ENCODE assay signal across 8 mouse cellular contexts in the genomic region with DNA sequence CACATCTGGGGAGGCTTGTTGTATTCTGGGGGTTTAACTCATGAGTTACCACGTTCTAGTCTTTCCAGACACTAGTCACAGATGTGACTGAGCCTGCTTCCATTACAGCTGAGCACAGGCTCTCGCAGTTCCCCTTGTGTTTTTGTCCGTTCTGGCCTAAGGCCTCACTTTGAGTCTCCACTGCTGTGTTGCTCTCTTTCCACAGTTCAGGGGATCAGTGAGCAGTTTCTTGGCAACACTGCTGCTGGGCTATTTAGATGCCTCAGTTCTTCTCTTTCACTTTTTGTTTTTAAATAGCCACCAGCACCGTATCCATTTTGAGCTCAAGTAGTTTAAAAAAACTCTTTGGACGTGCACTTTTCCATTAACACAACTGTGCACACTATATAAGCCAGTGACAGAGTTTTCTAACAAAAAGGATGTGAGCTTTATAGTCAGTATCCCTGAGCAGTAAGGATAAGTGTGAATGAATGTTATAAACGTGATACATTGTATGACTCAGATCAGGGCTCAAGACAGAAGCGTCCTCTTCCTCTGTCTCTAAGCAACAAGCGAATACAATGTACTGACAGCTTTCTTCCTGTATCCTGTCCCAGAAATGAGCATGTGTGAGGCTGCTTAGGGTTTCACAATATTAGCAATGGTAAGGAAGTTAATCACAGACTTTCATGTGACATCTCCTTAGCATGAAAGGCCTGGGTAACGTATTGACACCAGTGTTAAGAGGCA. TPM values are rescaled to one million over a fixed set of nuclear protein-coding genes. Genes with fewer than 3 reads are reported as not detected.
A peak's percentile ranks its signal among the peaks of the same experiment; 100 is the strongest.
DNase-seq lines count a peak whose midpoint lies in the region; ATAC-seq lines count a peak whose summit lies in the region.

No protein-coding gene starts in this region.

- ATAC-seq in heart, embryonic 11.5 days (replicated peaks; ENCODE audit: insufficient number of reproducible peaks, low FRiP score, low TSS enrichment) = no peak
- no peak for ATAC-seq in hindbrain, embryonic 14.5 days (ENCODE audit: low FRiP score)

- 59% methylated on average over 9 of the region's 9 CpGs for WGBS in heart, embryonic 11.5 days (ENCODE audit: insufficient replicate concordance)
- WGBS in hindbrain, embryonic 14.5 days = 54% methylated on average over 9 of the region's 9 CpGs

- H3K9ac ChIP-seq in heart, embryonic 11.5 days (ENCODE audit: low read depth, low read length) = no peak overlapping the region
- H3K9ac ChIP-seq in hindbrain, embryonic 14.5 days = no peak overlapping the region

- H3K27ac ChIP-seq in heart, embryonic 11.5 days (ENCODE audit: low read depth, low read length) = peak overlapping the region; percentile 29; the same call in 1 of the 2 replicates
- no peak overlapping the region for H3K27ac ChIP-seq in hindbrain, embryonic 14.5 days

- H3K9me3 ChIP-seq in heart, embryonic 11.5 days (replicated peaks; ENCODE audit: control insufficient read depth, low read length) = no peaks in the 10 kb centered on the region
- no peaks in the 10 kb centered on the region for H3K9me3 ChIP-seq in hindbrain, embryonic 14.5 days (ENCODE audit: control insufficient read depth, low read length)

- H3K4me2 ChIP-seq in heart, embryonic 11.5 days = no peak overlapping the region
- H3K4me2 ChIP-seq in hindbrain, embryonic 14.5 days (replicated peaks) = no peak overlapping the region

- no peaks in the 10 kb centered on the region for H3K36me3 ChIP-seq in heart, embryonic 11.5 days (ENCODE audit: control insufficient read depth, insufficient read depth, low read length)
- no peaks in the 10 kb centered on the region for H3K36me3 ChIP-seq in hindbrain, embryonic 14.5 days (replicated peaks; ENCODE audit: control insufficient read depth, insufficient read depth)

- no peaks in the 10 kb centered on the region for H3K4me1 ChIP-seq in heart, embryonic 11.5 days (ENCODE audit: control insufficient read depth, insufficient read depth, low read length)
- no peaks in the 10 kb centered on the region for H3K4me1 ChIP-seq in hindbrain, embryonic 14.5 days (replicated peaks; ENCODE audit: control insufficient read depth, insufficient read depth, low read length)

- H3K27me3 ChIP-seq in heart, embryonic 11.5 days (ENCODE audit: control insufficient read depth, insufficient read depth, low read length) = no peaks in the 10 kb centered on the region
- H3K27me3 ChIP-seq in hindbrain, embryonic 14.5 days (ENCODE audit: control insufficient read depth, insufficient read depth, low read length) = no peaks in the 10 kb centered on the region

- no peak overlapping the region for H3K4me3 ChIP-seq in heart, embryonic 11.5 days (ENCODE audit: low read depth, low read length)
- H3K4me3 ChIP-seq in hindbrain, embryonic 14.5 days (replicated peaks; ENCODE audit: low read length) = no peak overlapping the region

- DNase-seq in kidney, postnatal 36 days = peak; percentile 7 to 41
- no peak for DNase-seq in kidney, adult 11 months
- DNase-seq in MN1 (ENCODE audit: low spot score) = peak; percentile 37
- DNase-seq in monocyte, adult 2 months (ENCODE audit: low read depth in 1 of 2, low spot score in 2 of 2) = peak; percentile 2 to 43
- DNase-seq in thymus, postnatal 14 days = no peak
- DNase-seq in hindbrain, embryonic 14.5 days (ENCODE audit: low spot score) = no peak
- no peak for DNase-seq in urinary bladder, adult 18-20 months (ENCODE audit: low spot score in 2 of 2)

RNA-seq across cellular contexts. Expression of gene Akap7, which starts 23.8 kb away (rescaled TPM):
- 28.5 and 31.7 TPM in 2 replicates for polyA plus RNA-seq in heart, embryonic 11.5 days (2014; fragmentation: Nextera tagmentation; extraction: Ambion mirVana)
- 48.8 and 56.7 TPM in 2 replicates for polyA plus RNA-seq in hindbrain, embryonic 14.5 days (2014; fragmentation: Nextera tagmentation; extraction: Ambion mirVana)

RNA-seq across cellular contexts. Expression of gene Epb41l2, which starts 28.1 kb away (rescaled TPM):
- 51.5 and 54.2 TPM in 2 replicates for polyA plus RNA-seq in heart, embryonic 11.5 days (2014; fragmentation: Nextera tagmentation; extraction: Ambion mirVana)
- polyA plus RNA-seq in hindbrain, embryonic 14.5 days (2014; fragmentation: Nextera tagmentation; extraction: Ambion mirVana) = 31.0 and 32.6 TPM in 2 replicates

Comparison
In these comparisons a context has a peak if more than half of its experiments do, and no peak if none do; other contexts are left out.
1. DNase-seq: peak in kidney, postnatal 36 days (2 of 2), MN1 (single experiment) and monocyte, adult 2 months (2 of 2); none in kidney, adult 11 months (single experiment), thymus, postnatal 14 days (single experiment), hindbrain, embryonic 14.5 days (single experiment) and urinary bladder, adult 18-20 months (0 of 2).